Mouse (Mus musculus) liver, embryonic 16.5 days (tissue): ENCODE data around the gene Mpp5. TPM values are rescaled to one million over a fixed set of nuclear protein-coding genes. Genes with fewer than 3 reads are reported as not detected.

ENCODE experiments used
- ATAC-seq: fragments of 200-750 bp; cut with Nextera tagmentation; 2 replicates; pipeline ENCODE4 v1.8.0; 2017; ENCODE audit warnings: low read depth, mild to moderate bottlenecking, moderate number of reproducible peaks, moderate library complexity
- H3K27ac ChIP-seq: fragments of 300-500 bp; sonication (generic); 2 replicates; pipeline ENCODE4 v1.5.1; 2014; ENCODE audit warnings: mild to moderate bottlenecking, low read length
- H3K27me3 ChIP-seq: fragments of 300-500 bp; sonication (generic); 2 replicates; pipeline ENCODE4 v1.6.1; 2014; ENCODE audit warnings: low read depth, low read length, mixed read lengths; ENCODE audit not compliant: control insufficient read depth, insufficient read depth
- H3K36me3 ChIP-seq: fragments of 300-500 bp; sonication (generic); 2 replicates; pipeline ENCODE4 v1.6.1; 2014; ENCODE audit warnings: mild to moderate bottlenecking; ENCODE audit not compliant: control insufficient read depth, insufficient read depth
- H3K4me1 ChIP-seq: fragments of 300-500 bp; sonication (generic); 2 replicates; pipeline ENCODE4 v1.6.1; 2014; ENCODE audit warnings: low read depth, low read length, mixed read lengths; ENCODE audit not compliant: control insufficient read depth
- H3K4me2 ChIP-seq: fragments of 300-500 bp; sonication (generic); 2 replicates; pipeline ENCODE4 v1.6.1; 2014; ENCODE audit warnings: low read depth, low read length, mixed read lengths
- H3K4me3 ChIP-seq: fragments of 300-500 bp; sonication (generic); 2 replicates; pipeline ENCODE4 v1.5.1; 2014; ENCODE audit warnings: low read depth, mild to moderate bottlenecking, low read length
- H3K9ac ChIP-seq: fragments of 300-500 bp; sonication (generic); 2 replicates; pipeline ENCODE4 v1.6.1; 2014; ENCODE audit warnings: low read depth, low read length
- H3K9me3 ChIP-seq: fragments of 300-500 bp; sonication (generic); replicated peaks from 2 replicates; pipeline ENCODE4 v1.6.1; 2016; ENCODE audit warnings: low read length; ENCODE audit not compliant: control insufficient read depth
- WGBS: fragments of 180-500 bp; shearing (Covaris S2); extraction: QIAGEN DNeasy Blood & Tissue Kit; methylation state at CpG from one replicate; pipeline ENCODE4 v1.1.7; 2014; ENCODE audit not compliant: insufficient replicate concordance; 5-methylcytosine and 5-hydroxymethylcytosine counted together
- polyA plus RNA-seq: library from polyadenylated mRNA; unstranded; fragments of >200 nt; fragmentation: Nextera tagmentation; extraction: Ambion mirVana; gene quantifications from 2 replicates; pipeline ENCODE4 v1.2.1, GENCODE M21; 2015

Mpp5 gene
- polyA plus RNA-seq, 1 experiment from 2014 or later: 5.3 TPM

- Histone ChIP-seq H3K9ac (no peak overlapping the region), H3K4me3 (no peak overlapping the region), H3K9me3 (no peaks in the 10 kb centered on the region), H3K4me2 (no peak overlapping the region), H3K36me3 (no peaks in the 10 kb centered on the region; the same call in 1 of the 2 replicates), H3K27ac (no peak overlapping the region), H3K4me1 (no peaks in the 10 kb centered on the region), H3K27me3 (no peaks in the 10 kb centered on the region)
- ATAC-seq: no peak
Measured at GRCm38 (mm10) chr12:78801836-78802235, 53.1 kb downstream of the Mpp5 start.

- no peak overlapping the region for H3K27ac ChIP-seq
- no peaks in the 10 kb centered on the region for H3K9me3 ChIP-seq
- H3K9ac ChIP-seq: no peak overlapping the region
- no peak overlapping the region for H3K4me3 ChIP-seq
- no peak for ATAC-seq
- no peaks in the 10 kb centered on the region for H3K36me3 ChIP-seq
- H3K4me1 ChIP-seq: no peaks in the 10 kb centered on the region
- H3K27me3 ChIP-seq: no peaks in the 10 kb centered on the region
- no peak overlapping the region for H3K4me2 ChIP-seq
Measured at GRCm38 (mm10) chr12:78814437-78814836, 65.7 kb downstream of the Mpp5 start.

GRCm38 (mm10) chr12:78834496-78834895, 85.8 kb downstream of the Mpp5 start:
- Histone ChIP-seq H3K4me3 (no peak overlapping the region), H3K9ac (no peak overlapping the region), H3K9me3 (no peaks in the 10 kb centered on the region), H3K4me1 (no peaks in the 10 kb centered on the region), H3K4me2 (no peak overlapping the region), H3K27ac (no peak overlapping the region), H3K36me3 (peaks cover 3% of the 10 kb centered on the region), H3K27me3 (no peaks in the 10 kb centered on the region)
- WGBS: 65% methylated on average over 2 of the region's 2 CpGs
- no peak for ATAC-seq

- Histone ChIP-seq H3K4me3 (no peak overlapping the region), H3K4me2 (no peak overlapping the region), H3K4me1 (no peaks in the 10 kb centered on the region), H3K9me3 (no peaks in the 10 kb centered on the region), H3K27ac (no peak overlapping the region), H3K9ac (no peak overlapping the region), H3K27me3 (no peaks in the 10 kb centered on the region), H3K36me3 (peaks cover 15% of the 10 kb centered on the region)
- ATAC-seq: no peak
- WGBS: 76% methylated on average over 4 of the region's 4 CpGs
Measured at GRCm38 (mm10) chr12:78839906-78840305, 91.2 kb downstream of the Mpp5 start.

- WGBS: 91% methylated on average over 1 of the region's 1 CpGs
- Histone ChIP-seq H3K9me3 (no peaks in the 10 kb centered on the region), H3K4me3 (no peak overlapping the region), H3K9ac (no peak overlapping the region), H3K27me3 (no peaks in the 10 kb centered on the region), H3K4me1 (no peaks in the 10 kb centered on the region), H3K27ac (no peak overlapping the region), H3K36me3 (peaks cover 21% of the 10 kb centered on the region), H3K4me2 (no peak overlapping the region)
- ATAC-seq: no peak
Measured at GRCm38 (mm10) chr12:78842429-78842828, 93.7 kb downstream of the Mpp5 start.

- ATAC-seq: no peak
- H3K36me3 ChIP-seq: peaks cover 13% of the 10 kb centered on the region
- 82% methylated on average over 4 of the region's 4 CpGs for WGBS
Measured at GRCm38 (mm10) chr12:78848246-78848645, 99.5 kb downstream of the Mpp5 start.

GRCm38 (mm10) chr12:78860921-78861495, 112.3 kb downstream of the Mpp5 start:
- ATAC-seq: no peak
- Histone ChIP-seq H3K36me3 (0 out of 2 replicates have a peak, but pooled peaks cover 4% of the 10 kb centered on the region), H3K27me3 (no peaks in the 10 kb centered on the region), H3K27ac (peak overlapping the region; percentile 76), H3K4me3 (peak overlapping the region; percentile 93), H3K4me2 (peak overlapping the region; percentile 86), H3K9me3 (no peaks in the 10 kb centered on the region), H3K9ac (peak overlapping the region; percentile 89), H3K4me1 (peaks cover 13% of the 10 kb centered on the region)
- WGBS: under 1% methylated on average over 30 of the region's 30 CpGs

More at GRCm38 (mm10) chr12:78848246-78848645, 99.5 kb downstream of the Mpp5 start:
- Histone ChIP-seq H3K4me3 (no peak overlapping the region), H3K27me3 (no peaks in the 10 kb centered on the region), H3K9me3 (no peaks in the 10 kb centered on the region), H3K4me1 (no peaks in the 10 kb centered on the region), H3K27ac (no peak overlapping the region), H3K9ac (no peak overlapping the region), H3K4me2 (no peak overlapping the region)

- H3K9me3 ChIP-seq: no peaks in the 10 kb centered on the region
- 0 out of 2 replicates have a peak, but pooled peaks cover 4% of the 10 kb centered on the region for H3K36me3 ChIP-seq
- peak; percentile 98 for ATAC-seq
- peak within 1 kb of the TSS; percentile 93 for H3K27ac ChIP-seq
- H3K4me1 ChIP-seq: peaks cover 13% of the 10 kb centered on the region
- peak within 1 kb of the TSS; percentile 89 for H3K9ac ChIP-seq
- WGBS: under 1% methylated on average over 55 of the region's 55 CpGs
- peak within 1 kb of the TSS; percentile 86 for H3K4me2 ChIP-seq
- no peaks in the 10 kb centered on the region for H3K27me3 ChIP-seq
- H3K4me3 ChIP-seq: peak within 1 kb of the TSS; percentile 93
Measured at GRCm38 (mm10) chr12:78861496-78862253, 113.0 kb downstream of the Mpp5 start, which contains the start of the genes Atp6v1d and Eif2s1. TSS of gene Atp6v1d (minus strand) at chr12:78861638. TSS of gene Eif2s1 (plus strand) at chr12:78861819.

GRCm38 (mm10) chr12:78862254-78862730, 113.6 kb downstream of the Mpp5 start:
- under 1% methylated on average over 22 of the region's 22 CpGs for WGBS

More at GRCm38 (mm10) chr12:78862254-78862730, 113.6 kb downstream of the Mpp5 start:
- Histone ChIP-seq H3K27me3 (no peaks in the 10 kb centered on the region), H3K36me3 (peaks cover 9% of the 10 kb centered on the region), H3K27ac (peak overlapping the region; percentile 93), H3K4me1 (peaks cover 13% of the 10 kb centered on the region), H3K4me2 (peak overlapping the region; percentile 86), H3K9ac (peak overlapping the region; percentile 89), H3K4me3 (peak overlapping the region; percentile 93), H3K9me3 (no peaks in the 10 kb centered on the region)
- peak; percentile 20 for ATAC-seq
